Mouse (Mus musculus) small intestine, adult 2 months (tissue): ENCODE data around the gene Slc25a33.

ENCODE experiments used
- CTCF ChIP-seq: fragments of 200-500 bp; IDR thresholded peaks from 2 replicates; pipeline ENCODE4 v1.5.1; 2012; ENCODE audit warnings: low read depth, mild to moderate bottlenecking, control low read depth, inconsistent platforms, low read length, moderate library complexity, mixed read lengths; ENCODE audit not compliant: insufficient replicate concordance, insufficient read length; ENCODE audit errors: extremely low read depth
- POLR2A ChIP-seq: fragments of 200-500 bp; IDR thresholded peaks from 2 replicates; pipeline ENCODE4 v1.6.1; 2012; ENCODE audit warnings: low read depth, mild to moderate bottlenecking, control low read depth, inconsistent platforms, low read length, moderate library complexity

DNA sequence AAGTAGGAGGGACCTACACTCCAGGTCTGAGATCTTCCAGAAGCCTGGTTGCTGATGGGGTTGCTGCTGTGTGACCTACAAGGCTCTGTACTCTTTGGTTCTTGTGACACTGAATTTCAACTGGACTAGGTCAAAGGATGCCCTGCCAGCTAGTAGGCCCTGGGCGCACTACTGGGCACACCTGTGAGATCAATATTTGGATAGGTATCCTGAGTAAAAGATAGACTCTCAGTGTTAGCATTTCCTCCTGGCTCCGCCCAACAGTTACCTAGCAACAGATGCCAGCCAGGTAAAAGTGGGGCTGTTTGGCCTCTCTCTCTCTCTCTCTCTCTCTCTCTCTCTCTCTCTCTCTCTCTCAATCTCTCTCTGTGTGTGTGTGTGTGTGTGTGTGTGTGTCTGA is 16.9 kb upstream of the Slc25a33 start:
- TF ChIP-seq CTCF (no peak), POLR2A (no peak)
